Mouse (Mus musculus) forebrain, embryonic 15.5 days (tissue): ENCODE data around the gene St6galnac5. TPM values are rescaled to one million over a fixed set of nuclear protein-coding genes. Genes with fewer than 3 reads are reported as not detected.

Experiments
- ATAC-seq: fragments of 200-750 bp; cut with Nextera tagmentation; replicated peaks from 2 replicates; pipeline ENCODE4 v1.8.0; 2017; ENCODE audit warnings: mild to moderate bottlenecking, moderate TSS enrichment, moderate library complexity
- H3K27ac ChIP-seq: fragments of 300-500 bp; sonication (generic); replicated peaks from 2 replicates; pipeline ENCODE4 v1.5.1; 2015; ENCODE audit warnings: mild to moderate bottlenecking, inconsistent platforms
- H3K27me3 ChIP-seq: fragments of 300-500 bp; sonication (generic); 2 replicates; pipeline ENCODE4 v1.6.1; 2015; ENCODE audit warnings: inconsistent platforms
- H3K36me3 ChIP-seq: fragments of 300-500 bp; sonication (generic); 2 replicates; pipeline ENCODE4 v1.6.1; 2015; ENCODE audit warnings: mild to moderate bottlenecking, inconsistent platforms
- H3K4me1 ChIP-seq: fragments of 300-500 bp; sonication (generic); 2 replicates; pipeline ENCODE4 v1.6.1; 2015; ENCODE audit warnings: inconsistent platforms
- H3K4me2 ChIP-seq: fragments of 300-500 bp; sonication (generic); replicated peaks from 2 replicates; pipeline ENCODE4 v1.6.1; 2015; ENCODE audit warnings: mild to moderate bottlenecking, inconsistent platforms
- H3K4me3 ChIP-seq: fragments of 300-500 bp; sonication (generic); 2 replicates; pipeline ENCODE4 v1.5.1; 2015; ENCODE audit warnings: mild to moderate bottlenecking, inconsistent platforms
- H3K9ac ChIP-seq: fragments of 300-500 bp; sonication (generic); replicated peaks from 2 replicates; pipeline ENCODE4 v1.6.1; 2015; ENCODE audit warnings: mild to moderate bottlenecking, inconsistent platforms
- H3K9me3 ChIP-seq: fragments of 300-500 bp; sonication (generic); 2 replicates; pipeline ENCODE4 v1.6.1; 2016; ENCODE audit warnings: inconsistent platforms
- WGBS: fragments of 180-500 bp; shearing (Covaris S2); methylation state at CpG from one replicate; pipeline ENCODE4 v1.1.7; 2015; ENCODE audit warnings: mixed read lengths; 5-methylcytosine and 5-hydroxymethylcytosine counted together
- polyA plus RNA-seq: library from polyadenylated mRNA; unstranded; fragments of >200 nt; fragmentation: Nextera tagmentation; extraction: Ambion mirVana; gene quantifications from 2 replicates; pipeline ENCODE4 v1.2.1, GENCODE M21; 2015

The St6galnac5 gene
- polyA plus RNA-seq = 17.7 and 18.3 TPM in 2 replicates

GRCm38 (mm10) chr3:152981988-152982387 is at the start of gene St6galnac5:
Gene St6galnac5 (minus strand): TSS chr3:152982246.
- 0 out of 2 replicates have a peak, but pooled peaks cover 3% of the 10 kb centered on the region for H3K27me3 ChIP-seq
- H3K9me3 ChIP-seq = no peaks in the 10 kb centered on the region
- ATAC-seq = peak; percentile 68; the same call in 1 of the 2 replicates
- H3K36me3 ChIP-seq = no peaks in the 10 kb centered on the region
- H3K4me3 ChIP-seq = peak within 1 kb of the TSS; percentile 56
- 0 out of 2 replicates have a peak within 1 kb of the TSS, but pooled peaks have one; percentile 34 for H3K27ac ChIP-seq
- H3K9ac ChIP-seq = peak within 1 kb of the TSS; percentile 64
- H3K4me2 ChIP-seq = peak within 1 kb of the TSS; percentile 95
- H3K4me1 ChIP-seq = peaks cover 31% of the 10 kb centered on the region
- WGBS = under 1% methylated on average over 17 of the region's 17 CpGs

GRCm38 (mm10) chr3:153030756-153031155 is 48.7 kb upstream of the St6galnac5 start:
- H3K4me2 ChIP-seq = no peak overlapping the region
- no peaks in the 10 kb centered on the region for H3K4me1 ChIP-seq
- H3K27ac ChIP-seq = no peak overlapping the region
- ATAC-seq = no peak
- WGBS = 96% methylated on average over 5 of the region's 5 CpGs
- no peaks in the 10 kb centered on the region for H3K36me3 ChIP-seq
- H3K4me3 ChIP-seq = no peak overlapping the region
- no peaks in the 10 kb centered on the region for H3K9me3 ChIP-seq
- no peak overlapping the region for H3K9ac ChIP-seq
- no peaks in the 10 kb centered on the region for H3K27me3 ChIP-seq

GRCm38 (mm10) chr3:153024016-153024415 is 42.0 kb upstream of the St6galnac5 start:
- no peaks in the 10 kb centered on the region for H3K4me1 ChIP-seq
- no peak overlapping the region for H3K4me3 ChIP-seq
- no peak overlapping the region for H3K4me2 ChIP-seq
- no peaks in the 10 kb centered on the region for H3K9me3 ChIP-seq
- H3K9ac ChIP-seq = no peak overlapping the region
- 64% methylated on average over 11 of the region's 11 CpGs for WGBS
- ATAC-seq = no peak
- no peak overlapping the region for H3K27ac ChIP-seq
- H3K36me3 ChIP-seq = no peaks in the 10 kb centered on the region
- no peaks in the 10 kb centered on the region for H3K27me3 ChIP-seq

- H3K4me1 ChIP-seq = peaks cover 4% of the 10 kb centered on the region; the same call in 1 of the 2 replicates
- H3K27ac ChIP-seq = no peak overlapping the region
- no peak overlapping the region for H3K9ac ChIP-seq
- ATAC-seq = 0 out of 2 replicates have a peak, but pooled peaks have one; percentile 66
- WGBS = 43% methylated on average over 10 of the region's 10 CpGs
- H3K27me3 ChIP-seq = no peaks in the 10 kb centered on the region
- H3K9me3 ChIP-seq = no peaks in the 10 kb centered on the region
- no peak overlapping the region for H3K4me3 ChIP-seq
- H3K36me3 ChIP-seq = no peaks in the 10 kb centered on the region
- no peak overlapping the region; the same call in 1 of the 2 replicates for H3K4me2 ChIP-seq
Measured at GRCm38 (mm10) chr3:153018051-153018450, 36.0 kb upstream of the St6galnac5 start.

GRCm38 (mm10) chr3:153016355-153016754 is 34.3 kb upstream of the St6galnac5 start:
- Histone ChIP-seq H3K4me2 (no peak overlapping the region), H3K9me3 (no peaks in the 10 kb centered on the region), H3K4me3 (no peak overlapping the region), H3K4me1 (peaks cover 4% of the 10 kb centered on the region; the same call in 1 of the 2 replicates), H3K27ac (no peak overlapping the region), H3K36me3 (no peaks in the 10 kb centered on the region), H3K27me3 (no peaks in the 10 kb centered on the region), H3K9ac (no peak overlapping the region)
- ATAC-seq = no peak
- WGBS = 71% methylated on average over 8 of the region's 8 CpGs

- Histone ChIP-seq H3K9me3 (no peaks in the 10 kb centered on the region), H3K36me3 (no peaks in the 10 kb centered on the region), H3K4me1 (no peaks in the 10 kb centered on the region), H3K4me3 (no peak overlapping the region), H3K27ac (no peak overlapping the region), H3K9ac (no peak overlapping the region), H3K27me3 (no peaks in the 10 kb centered on the region), H3K4me2 (no peak overlapping the region)
- no peak for ATAC-seq
- 91% methylated on average over 6 of the region's 6 CpGs for WGBS
Measured at GRCm38 (mm10) chr3:153006893-153007292, 24.8 kb upstream of the St6galnac5 start.

GRCm38 (mm10) chr3:152998901-152999300 is 16.9 kb upstream of the St6galnac5 start:
- WGBS = 52% methylated on average over 5 of the region's 5 CpGs
- Histone ChIP-seq H3K27me3 (no peaks in the 10 kb centered on the region), H3K4me1 (no peaks in the 10 kb centered on the region), H3K9me3 (no peaks in the 10 kb centered on the region), H3K27ac (no peak overlapping the region), H3K4me3 (no peak overlapping the region), H3K9ac (no peak overlapping the region), H3K36me3 (no peaks in the 10 kb centered on the region), H3K4me2 (no peak overlapping the region)
- no peak for ATAC-seq

- Histone ChIP-seq H3K27me3 (no peaks in the 10 kb centered on the region), H3K4me3 (no peak overlapping the region), H3K4me1 (no peaks in the 10 kb centered on the region), H3K27ac (no peak overlapping the region), H3K4me2 (no peak overlapping the region), H3K9ac (no peak overlapping the region), H3K36me3 (no peaks in the 10 kb centered on the region), H3K9me3 (no peaks in the 10 kb centered on the region)
- no peak for ATAC-seq
- WGBS = 59% methylated on average over 5 of the region's 5 CpGs
Measured at GRCm38 (mm10) chr3:152998106-152998505, 16.1 kb upstream of the St6galnac5 start.

GRCm38 (mm10) chr3:152993608-152994007 is 11.6 kb upstream of the St6galnac5 start:
- no peak overlapping the region for H3K4me3 ChIP-seq
- no peak overlapping the region for H3K4me2 ChIP-seq
- WGBS = 62% methylated on average over 5 of the region's 5 CpGs
- no peaks in the 10 kb centered on the region for H3K27me3 ChIP-seq
- no peak overlapping the region for H3K27ac ChIP-seq
- H3K4me1 ChIP-seq = no peaks in the 10 kb centered on the region
- H3K9ac ChIP-seq = no peak overlapping the region
- no peaks in the 10 kb centered on the region for H3K9me3 ChIP-seq
- ATAC-seq = no peak
- no peaks in the 10 kb centered on the region for H3K36me3 ChIP-seq

- H3K9me3 ChIP-seq = no peaks in the 10 kb centered on the region
- ATAC-seq = 0 out of 2 replicates have a peak, but pooled peaks have one; percentile 41
- no peaks in the 10 kb centered on the region for H3K27me3 ChIP-seq
- no peak overlapping the region for H3K27ac ChIP-seq
- H3K4me1 ChIP-seq = no peaks in the 10 kb centered on the region
- 93% methylated on average over 2 of the region's 2 CpGs for WGBS
- H3K4me2 ChIP-seq = no peak overlapping the region
- no peak overlapping the region for H3K4me3 ChIP-seq
- H3K9ac ChIP-seq = no peak overlapping the region
- H3K36me3 ChIP-seq = no peaks in the 10 kb centered on the region
Measured at GRCm38 (mm10) chr3:152990787-152991186, 8.7 kb upstream of the St6galnac5 start.

GRCm38 (mm10) chr3:152980978-152981974 is 770 bp downstream of the St6galnac5 start:
- Histone ChIP-seq H3K9me3 (no peaks in the 10 kb centered on the region), H3K27me3 (0 out of 2 replicates have a peak, but pooled peaks cover 3% of the 10 kb centered on the region), H3K27ac (0 out of 2 replicates have a peak overlapping the region, but pooled peaks have one; percentile 34), H3K36me3 (no peaks in the 10 kb centered on the region), H3K4me3 (peak overlapping the region; percentile 56), H3K4me2 (peak overlapping the region; percentile 95), H3K4me1 (peaks cover 31% of the 10 kb centered on the region), H3K9ac (peak overlapping the region; percentile 64)
- WGBS = under 1% methylated on average over 47 of the region's 47 CpGs
- peak; percentile 85 for ATAC-seq

- H3K27ac ChIP-seq = no peak overlapping the region
- no peaks in the 10 kb centered on the region for H3K9me3 ChIP-seq
- peak overlapping the region; percentile 64 for H3K9ac ChIP-seq
- no peaks in the 10 kb centered on the region for H3K36me3 ChIP-seq
- peaks cover 31% of the 10 kb centered on the region for H3K4me1 ChIP-seq
- H3K4me2 ChIP-seq = peak overlapping the region; percentile 95
- H3K4me3 ChIP-seq = peak overlapping the region; percentile 56
- 0 out of 2 replicates have a peak, but pooled peaks cover 3% of the 10 kb centered on the region for H3K27me3 ChIP-seq
- 4% methylated on average over 6 of the region's 6 CpGs for WGBS
- peak; percentile 20; the same call in 1 of the 2 replicates for ATAC-seq
Measured at GRCm38 (mm10) chr3:152980431-152980830, 1.6 kb downstream of the St6galnac5 start.
